Mouse (Mus musculus) olfactory bulb, adult 2 months (tissue): ENCODE data around the gene Tacr1.

Source experiments
- CTCF ChIP-seq: fragments of 200-500 bp; IDR thresholded peaks from 2 replicates; pipeline ENCODE4 v1.5.1; 2012; ENCODE audit warnings: low read depth, mild to moderate bottlenecking, low read length, moderate library complexity; ENCODE audit not compliant: insufficient read depth
- POLR2A ChIP-seq: fragments of 200-500 bp; IDR thresholded peaks from 2 replicates; pipeline ENCODE4 v1.6.1; 2012; ENCODE audit warnings: mild to moderate bottlenecking, low read depth, low read length, moderate library complexity; ENCODE audit not compliant: insufficient read depth

GRCm38 (mm10) chr6:82457163-82457763 is 55.1 kb downstream of the Tacr1 start:
- TF ChIP-seq CTCF (no peak), POLR2A (no peak)
